Mouse (Mus musculus): ENCODE results near the gene Sos2. TPM values are rescaled to one million over a fixed set of nuclear protein-coding genes. Genes with fewer than 3 reads are reported as not detected.

Sos2 gene
- polyA plus RNA-seq, 1 experiment from 2014 or later = 12.4 TPM

DNA sequence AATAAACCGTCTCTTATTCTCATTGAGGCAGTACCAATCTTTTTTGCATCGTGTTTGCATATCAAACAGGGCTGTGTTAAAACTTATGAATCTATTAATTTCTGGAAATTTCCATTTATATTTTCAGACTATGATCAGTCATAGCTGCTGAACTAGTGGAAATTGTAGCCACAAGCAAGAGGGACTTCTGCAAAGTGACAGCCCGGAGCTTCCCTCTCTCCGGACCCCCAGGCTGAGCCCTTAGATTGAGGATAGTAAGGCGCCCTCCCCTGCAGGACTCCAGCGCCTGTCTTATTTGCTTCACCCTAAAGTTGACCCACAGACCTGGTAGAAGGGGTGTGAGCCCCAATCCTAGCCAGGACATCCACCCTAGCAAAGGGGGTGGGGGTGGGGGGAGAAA lies 136.7 kb downstream of the Sos2 start:
- Histone ChIP-seq H3K27ac (no peak overlapping the region), H3K4me2 (replicated peaks) (no peak overlapping the region), H3K27me3 (no peaks in the 10 kb centered on the region), H3K9me3 (no peaks in the 10 kb centered on the region), H3K4me1 (replicated peaks) (no peaks in the 10 kb centered on the region), H3K4me3 (replicated peaks) (no peak overlapping the region), H3K9ac (replicated peaks) (no peak overlapping the region), H3K36me3 (no peaks in the 10 kb centered on the region)
- 77% methylated on average over 6 of the region's 6 CpGs for WGBS
- ATAC-seq = no peak

DNA sequence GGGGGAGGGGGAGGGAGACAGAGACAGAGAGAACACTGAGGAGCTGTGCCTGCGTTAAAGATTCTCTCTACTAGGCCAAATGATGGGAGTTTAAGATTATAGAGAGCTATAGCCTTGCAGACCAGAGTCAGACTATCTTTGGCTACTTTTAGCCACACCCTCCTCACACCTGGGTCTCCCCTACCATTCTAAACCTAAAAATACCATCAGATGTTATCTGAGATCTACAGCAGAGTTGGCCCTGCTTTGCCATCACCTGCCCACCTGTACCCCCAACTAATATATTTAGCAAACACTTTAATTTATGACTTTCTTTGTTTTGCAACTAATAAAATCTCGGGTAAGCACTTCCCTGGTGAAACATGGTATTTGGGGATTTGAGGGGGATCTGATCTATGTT lies 137.1 kb downstream of the Sos2 start:
- Histone ChIP-seq H3K27ac (no peak overlapping the region), H3K4me1 (replicated peaks) (no peaks in the 10 kb centered on the region), H3K9ac (replicated peaks) (no peak overlapping the region), H3K4me2 (replicated peaks) (no peak overlapping the region), H3K4me3 (replicated peaks) (no peak overlapping the region), H3K27me3 (no peaks in the 10 kb centered on the region), H3K9me3 (no peaks in the 10 kb centered on the region), H3K36me3 (no peaks in the 10 kb centered on the region)
- no peak for ATAC-seq
- 53% methylated on average over 2 of the region's 2 CpGs for WGBS

DNA sequence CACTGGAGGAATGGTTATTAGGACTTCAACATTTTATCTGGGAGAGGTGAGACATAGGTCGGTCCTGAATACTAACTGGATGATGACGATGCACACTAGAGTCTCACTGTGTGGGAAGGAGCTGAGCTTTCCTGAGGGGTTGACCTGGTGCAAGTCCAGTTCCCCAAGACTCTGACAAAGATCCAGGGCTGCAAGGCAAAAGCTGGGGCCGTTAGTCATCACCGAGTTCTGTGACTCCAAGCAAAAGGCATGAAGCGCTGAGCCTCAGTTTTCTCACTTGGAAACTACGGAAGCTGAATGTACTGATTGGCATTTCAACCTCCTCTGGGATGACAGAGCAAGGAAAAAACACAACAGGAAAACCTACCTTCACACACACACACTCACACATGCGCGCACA lies 139.3 kb downstream of the Sos2 start:
- H3K27me3 ChIP-seq = no peaks in the 10 kb centered on the region
- H3K4me2 ChIP-seq (replicated peaks) = no peak overlapping the region
- H3K4me1 ChIP-seq (replicated peaks) = peaks cover 16% of the 10 kb centered on the region; the same call in 1 of the 2 replicates
- ATAC-seq = no peak
- no peak overlapping the region for H3K27ac ChIP-seq
- no peaks in the 10 kb centered on the region for H3K9me3 ChIP-seq
- WGBS = 94% methylated on average over 8 of the region's 8 CpGs
- no peak overlapping the region for H3K4me3 ChIP-seq (replicated peaks)
- H3K9ac ChIP-seq (replicated peaks) = no peak overlapping the region
- H3K36me3 ChIP-seq = no peaks in the 10 kb centered on the region

DNA sequence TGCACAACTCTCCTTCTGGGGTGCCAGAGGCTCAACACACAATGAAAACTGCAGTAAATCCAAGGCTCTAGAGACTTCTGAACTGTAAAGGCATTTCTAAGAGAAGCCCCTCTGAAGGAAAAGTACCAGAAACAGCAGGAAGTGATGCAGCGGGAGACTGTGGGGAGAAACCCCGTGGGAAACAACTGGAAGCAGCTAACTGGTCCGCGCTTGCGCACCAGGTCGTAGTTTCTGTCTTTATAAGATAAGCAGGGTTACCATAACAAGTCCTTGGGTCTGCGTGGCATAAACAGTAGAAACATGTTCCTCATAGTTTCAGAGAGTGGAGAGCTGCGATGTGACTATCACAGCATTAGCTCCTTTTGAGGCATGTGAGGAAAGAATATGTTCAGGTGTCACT lies 140.0 kb downstream of the Sos2 start:
- no peak for ATAC-seq
- no peaks in the 10 kb centered on the region for H3K9me3 ChIP-seq
- no peaks in the 10 kb centered on the region for H3K27me3 ChIP-seq
- no peak overlapping the region for H3K4me3 ChIP-seq (replicated peaks)
- H3K4me2 ChIP-seq (replicated peaks) = no peak overlapping the region
- peaks cover 20% of the 10 kb centered on the region for H3K4me1 ChIP-seq (replicated peaks)
- WGBS = 90% methylated on average over 8 of the region's 8 CpGs
- no peaks in the 10 kb centered on the region for H3K36me3 ChIP-seq
- no peak overlapping the region for H3K9ac ChIP-seq (replicated peaks)
- no peak overlapping the region for H3K27ac ChIP-seq

DNA sequence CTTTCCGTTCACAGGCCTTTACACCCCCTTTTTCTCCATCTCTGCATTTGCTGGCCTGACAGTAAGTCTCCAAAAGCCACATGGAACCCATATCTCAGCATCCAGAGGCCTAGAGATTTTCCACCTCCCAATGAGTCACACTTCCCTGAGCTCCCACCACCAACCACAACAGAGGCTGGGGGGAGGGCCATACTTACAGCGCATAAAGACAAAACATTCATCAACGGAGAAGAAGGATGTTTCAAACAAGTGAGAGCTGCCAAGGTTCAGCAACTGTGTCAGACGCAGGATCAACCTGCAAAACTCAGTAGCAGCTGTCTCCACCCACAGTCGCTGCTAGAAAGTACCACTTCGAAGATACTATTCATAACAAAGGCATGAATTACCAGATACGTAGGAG lies 142.3 kb downstream of the Sos2 start:
- H3K9me3 ChIP-seq = no peaks in the 10 kb centered on the region
- H3K36me3 ChIP-seq = no peaks in the 10 kb centered on the region
- ATAC-seq = no peak
- no peaks in the 10 kb centered on the region for H3K27me3 ChIP-seq
- H3K9ac ChIP-seq (replicated peaks) = no peak overlapping the region
- H3K27ac ChIP-seq = no peak overlapping the region
- H3K4me2 ChIP-seq (replicated peaks) = no peak overlapping the region
- peaks cover 20% of the 10 kb centered on the region for H3K4me1 ChIP-seq (replicated peaks)
- 70% methylated on average over 7 of the region's 7 CpGs for WGBS
- H3K4me3 ChIP-seq (replicated peaks) = no peak overlapping the region

DNA sequence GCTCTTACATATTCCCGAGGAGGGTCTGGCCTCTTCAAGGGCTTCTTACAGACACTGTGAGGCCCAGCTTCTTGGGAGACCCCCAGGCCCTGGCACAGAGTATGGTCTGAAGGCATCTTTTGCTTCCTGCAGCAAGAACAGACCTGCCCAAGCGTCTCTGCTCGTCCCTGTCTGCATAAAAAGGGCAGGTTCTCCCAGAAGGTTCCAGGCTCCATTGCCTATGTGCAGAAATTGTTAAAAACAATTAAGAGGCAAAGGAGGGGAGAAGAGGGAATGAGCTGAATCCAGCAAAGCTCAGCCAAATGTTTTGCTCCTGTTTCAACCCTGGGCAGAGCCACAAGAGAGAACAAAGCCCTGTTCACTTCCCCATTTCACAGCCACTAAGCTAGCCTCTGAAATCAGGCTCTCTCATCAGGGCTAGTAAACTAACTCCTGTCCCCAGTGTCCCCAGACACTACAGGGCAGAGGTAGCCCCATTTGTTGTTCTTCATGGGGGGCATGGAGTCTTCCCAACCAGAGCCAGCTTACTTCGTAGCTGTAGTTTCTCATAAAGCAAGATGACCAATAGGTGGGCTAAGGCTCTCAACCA lies 143.2 kb downstream of the Sos2 start:
- Histone ChIP-seq H3K9ac (replicated peaks) (no peak overlapping the region), H3K4me2 (replicated peaks) (no peak overlapping the region), H3K27me3 (no peaks in the 10 kb centered on the region), H3K27ac (peak overlapping the region; percentile 45; the same call in 1 of the 2 replicates), H3K4me1 (replicated peaks) (peaks cover 20% of the 10 kb centered on the region), H3K9me3 (no peaks in the 10 kb centered on the region), H3K4me3 (replicated peaks) (no peak overlapping the region), H3K36me3 (no peaks in the 10 kb centered on the region)
- WGBS = 70% methylated on average over 4 of the region's 4 CpGs
- ATAC-seq = no peak

DNA sequence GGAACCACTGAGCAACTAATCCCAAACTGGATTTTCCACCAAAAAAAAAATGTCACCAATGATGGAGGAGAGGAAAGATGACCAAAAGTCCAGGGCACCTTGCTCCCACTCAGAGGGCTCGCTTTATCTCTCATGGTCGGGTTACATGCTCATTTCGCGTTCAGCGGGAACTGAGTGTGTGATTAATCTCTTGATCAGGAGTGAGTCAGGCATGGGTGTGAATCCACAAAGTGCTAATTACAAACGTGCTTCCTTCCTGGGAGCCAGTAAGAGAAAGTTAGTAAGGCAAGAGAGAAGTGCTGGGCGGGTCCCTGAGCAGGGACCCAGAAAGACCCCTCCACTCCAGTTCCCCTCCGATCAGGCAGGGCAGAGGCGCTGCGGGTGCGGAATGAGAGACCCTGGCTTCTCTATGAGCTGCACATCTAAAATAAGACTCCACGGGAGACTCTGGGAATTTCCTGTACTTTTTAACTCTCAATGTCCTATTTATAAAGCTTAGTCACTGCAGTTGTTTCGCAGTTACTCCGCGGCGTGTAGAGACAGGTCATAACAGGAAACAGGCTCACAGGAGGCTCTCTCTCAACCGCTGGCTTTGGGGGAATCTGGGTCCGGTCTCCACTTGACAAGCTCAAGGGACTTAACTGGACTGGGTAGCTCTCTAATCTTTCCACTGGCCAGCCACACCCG lies 143.8 kb downstream of the Sos2 start:
- Histone ChIP-seq H3K9me3 (no peaks in the 10 kb centered on the region), H3K4me2 (replicated peaks) (no peak overlapping the region; the same call in 1 of the 2 replicates), H3K4me3 (replicated peaks) (no peak overlapping the region), H3K9ac (replicated peaks) (no peak overlapping the region), H3K27me3 (no peaks in the 10 kb centered on the region), H3K4me1 (replicated peaks) (peaks cover 20% of the 10 kb centered on the region), H3K27ac (peak overlapping the region; percentile 45; the same call in 1 of the 2 replicates), H3K36me3 (no peaks in the 10 kb centered on the region)
- 59% methylated on average over 19 of the region's 19 CpGs for WGBS
- no peak for ATAC-seq

DNA sequence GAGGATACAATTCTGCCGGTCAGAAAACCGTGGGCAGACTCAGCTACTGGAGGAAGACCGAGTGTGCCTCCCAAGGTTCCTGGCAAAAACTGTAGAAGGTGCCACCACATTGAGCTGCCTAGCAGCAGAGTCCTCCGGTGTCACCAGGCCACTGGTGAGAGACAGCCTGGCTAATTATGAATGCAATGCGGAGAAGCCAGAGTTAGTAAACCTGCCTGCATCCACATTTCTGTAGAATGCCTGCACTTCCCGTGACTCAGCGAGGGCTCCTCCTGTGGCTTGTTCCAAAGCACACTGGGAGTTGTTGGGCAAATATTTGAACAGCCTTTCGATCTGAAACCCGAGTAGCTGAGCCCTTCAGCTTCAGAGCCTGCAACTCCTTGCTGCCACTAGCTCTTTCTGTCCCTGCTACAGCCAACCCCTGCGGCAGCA lies 144.4 kb downstream of the Sos2 start:
- WGBS = 40% methylated on average over 10 of the region's 10 CpGs
- Histone ChIP-seq H3K27me3 (no peaks in the 10 kb centered on the region), H3K27ac (0 out of 2 replicates have a peak overlapping the region, but pooled peaks have one; percentile 5), H3K4me1 (replicated peaks) (peaks cover 20% of the 10 kb centered on the region), H3K9me3 (no peaks in the 10 kb centered on the region), H3K36me3 (no peaks in the 10 kb centered on the region), H3K9ac (replicated peaks) (no peak overlapping the region), H3K4me3 (replicated peaks) (no peak overlapping the region), H3K4me2 (replicated peaks) (peak overlapping the region; percentile 25)
- ATAC-seq = no peak

DNA sequence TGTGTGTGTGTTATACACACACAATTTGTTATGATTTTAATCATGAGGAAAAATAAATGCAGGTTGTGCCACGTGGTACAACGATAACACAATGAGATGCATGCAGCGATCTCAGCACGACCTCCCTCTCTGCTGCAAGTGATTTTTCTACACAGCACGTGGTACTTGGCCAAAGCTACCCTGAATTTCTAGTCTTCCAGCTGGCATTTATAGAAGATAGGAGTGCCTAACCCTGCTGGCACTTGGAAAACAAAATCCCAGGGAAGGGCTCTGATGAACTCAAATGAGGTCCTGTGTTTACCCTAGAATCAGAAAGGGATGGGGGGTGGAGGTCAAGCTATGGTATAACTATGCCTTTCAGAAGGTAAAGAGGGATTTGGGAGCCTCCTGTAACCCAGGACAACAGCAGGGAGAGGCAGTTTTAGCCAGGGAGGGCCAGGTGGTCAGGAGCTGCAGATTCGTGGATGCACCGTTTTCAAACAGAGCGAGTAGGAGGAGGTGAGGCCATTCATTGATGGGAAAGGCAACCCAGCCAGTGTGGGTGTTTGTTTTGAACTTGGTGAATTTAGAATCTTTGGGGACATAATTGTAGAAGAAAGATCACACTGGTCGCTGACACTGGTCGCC lies 144.9 kb downstream of the Sos2 start:
- H3K27ac ChIP-seq = 0 out of 2 replicates have a peak overlapping the region, but pooled peaks have one; percentile 5
- H3K27me3 ChIP-seq = no peaks in the 10 kb centered on the region
- 69% methylated on average over 10 of the region's 10 CpGs for WGBS
- H3K4me3 ChIP-seq (replicated peaks) = no peak overlapping the region
- no peaks in the 10 kb centered on the region for H3K36me3 ChIP-seq
- H3K9ac ChIP-seq (replicated peaks) = no peak overlapping the region
- H3K4me1 ChIP-seq (replicated peaks) = peaks cover 20% of the 10 kb centered on the region
- ATAC-seq = no peak
- no peaks in the 10 kb centered on the region for H3K9me3 ChIP-seq
- H3K4me2 ChIP-seq (replicated peaks) = peak overlapping the region; percentile 25

Small RNAs within 50 kb of the gene (microRNA-seq; reads per million reads assigned to microRNA genes)
- not detected for gene Gm23018

Other genes with a start within 250 kb of the Sos2 start
- gene Vcpkmt, start 98.8 kb downstream of the Sos2 start, polyA plus RNA-seq (2015; fragmentation: Nextera tagmentation; extraction: Ambion mirVana) = 20.2 and 25.8 TPM in 2 replicates
- gene L2hgdh, start 43.0 kb upstream of the Sos2 start, polyA plus RNA-seq (2015; fragmentation: Nextera tagmentation; extraction: Ambion mirVana) = 9.7 and 10.7 TPM in 2 replicates
- 24.9 and 25.2 TPM in 2 replicates for gene Atp5s, start 43.1 kb upstream of the Sos2 start, polyA plus RNA-seq (2015; fragmentation: Nextera tagmentation; extraction: Ambion mirVana)
- gene Cdkl1, start 109.4 kb upstream of the Sos2 start, polyA plus RNA-seq (2015; fragmentation: Nextera tagmentation; extraction: Ambion mirVana) = 2.0 and 2.2 TPM in 2 replicates
- gene Atl1, start 210.8 kb upstream of the Sos2 start, polyA plus RNA-seq (2015; fragmentation: Nextera tagmentation; extraction: Ambion mirVana) = 128 and 129 TPM in 2 replicates
- 25.6 and 27.6 TPM in 2 replicates for gene Map4k5, start 211.3 kb upstream of the Sos2 start, polyA plus RNA-seq (2015; fragmentation: Nextera tagmentation; extraction: Ambion mirVana)